Mouse (Mus musculus): ENCODE measurements around the gene Tmprss11f. TPM values are rescaled to one million over a fixed set of nuclear protein-coding genes. Genes with fewer than 3 reads are reported as not detected.
A peak's percentile ranks its signal among the peaks of the same experiment; 100 is the strongest.
"Not testable (repeated sequence)": the region's sequence is repeated elsewhere in the genome, so short reads cannot be mapped to it uniquely, and the experiment has no call there.

The Tmprss11f gene
- total RNA-seq (2021), result not detected
- long read RNA-seq, experiment 1, result 0 reads
- long read RNA-seq, experiment 2, result 0 reads

DNA sequence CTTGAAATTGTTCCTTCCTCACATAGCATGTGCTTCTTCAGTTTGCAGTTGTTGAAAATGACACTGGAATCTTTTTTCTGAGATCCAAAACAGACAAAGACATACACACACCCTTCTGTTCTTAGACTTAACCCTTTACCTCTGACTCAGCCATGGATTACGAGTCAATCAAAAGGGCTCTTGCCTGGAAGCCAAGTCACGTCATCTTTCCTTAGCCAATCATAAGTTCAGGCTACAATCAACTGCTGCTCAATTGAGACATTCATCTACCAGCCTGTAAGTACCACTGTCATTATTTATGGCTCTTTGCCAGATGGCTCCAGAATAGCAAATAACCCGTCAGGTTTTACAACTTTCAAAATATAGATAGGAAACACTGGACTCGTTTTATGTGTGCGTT lies at the start of gene Tmprss11f:
TSS of gene Tmprss11f (minus strand) at position 101 of the 400 bp plus-strand sequence.
- no peak for DNase-seq (ENCODE audit: low spot score in 2 of 2)

DNA sequence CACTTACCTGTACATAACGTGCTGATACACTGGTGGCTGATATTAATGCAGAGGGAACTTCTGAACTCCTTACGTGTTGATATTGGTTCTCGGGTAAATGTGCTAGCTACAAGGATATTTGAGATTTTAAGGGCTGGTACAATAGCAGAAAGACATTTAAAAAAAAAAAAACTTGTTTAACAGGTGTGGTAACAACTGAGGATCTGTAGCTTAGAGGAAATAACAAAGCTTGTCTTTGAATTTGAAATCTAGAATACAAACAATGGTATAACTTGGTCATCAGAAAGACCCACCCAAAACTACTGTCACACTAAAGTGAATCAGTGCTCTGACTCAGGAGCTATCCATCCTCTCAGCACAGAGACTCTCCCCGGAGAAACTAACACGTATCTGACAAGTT lies 44.0 kb upstream of the Tmprss11f start, which contains the start of gene Tmprss11b:
TSS of gene Tmprss11b (minus strand) at position 101 of the 400 bp plus-strand sequence.
- no peak for DNase-seq (ENCODE audit: low spot score in 2 of 2)

DNA sequence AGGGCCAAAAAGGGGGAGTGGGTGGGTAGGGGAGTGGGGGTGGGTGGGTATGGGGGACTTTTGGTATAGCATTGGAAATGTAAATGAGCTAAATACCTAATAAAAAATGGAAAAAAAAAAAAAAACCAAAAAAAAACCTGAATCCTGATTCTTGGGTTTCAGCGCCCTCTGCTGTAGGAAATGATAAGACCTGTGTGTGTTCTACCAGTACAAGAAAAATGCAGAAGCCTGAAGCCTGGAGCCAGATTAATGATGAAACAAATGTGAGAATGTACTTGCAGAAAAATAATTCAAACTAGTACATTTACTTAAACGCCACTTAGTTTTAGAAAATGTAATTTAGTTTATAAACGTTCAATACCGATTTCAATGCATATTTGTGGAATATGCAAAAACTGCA lies 17.0 kb upstream of the Tmprss11f start:
- DNase-seq (ENCODE audit: low spot score in 2 of 2), result peak; percentile 22 to 55

DNA sequence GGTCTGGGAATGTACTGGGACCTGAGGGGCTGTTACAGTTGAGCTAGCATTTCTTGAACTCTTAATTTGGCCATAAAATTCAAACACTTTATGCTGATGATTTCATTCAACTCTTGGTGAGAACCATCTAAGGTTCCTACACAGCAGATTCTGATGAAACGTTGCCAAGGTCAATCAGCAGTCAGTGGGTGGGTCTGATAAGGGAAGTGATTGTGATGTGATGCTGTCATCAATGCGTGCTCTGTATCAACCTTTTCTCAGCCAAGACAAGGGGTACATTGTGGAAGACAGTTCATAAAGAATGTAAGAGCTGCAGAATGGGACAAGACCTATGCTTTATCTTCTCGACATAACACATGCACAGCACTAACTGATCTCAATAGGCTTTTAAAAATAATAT lies 8.6 kb upstream of the Tmprss11f start:
- no peak for DNase-seq (ENCODE audit: low spot score in 2 of 2)

DNA sequence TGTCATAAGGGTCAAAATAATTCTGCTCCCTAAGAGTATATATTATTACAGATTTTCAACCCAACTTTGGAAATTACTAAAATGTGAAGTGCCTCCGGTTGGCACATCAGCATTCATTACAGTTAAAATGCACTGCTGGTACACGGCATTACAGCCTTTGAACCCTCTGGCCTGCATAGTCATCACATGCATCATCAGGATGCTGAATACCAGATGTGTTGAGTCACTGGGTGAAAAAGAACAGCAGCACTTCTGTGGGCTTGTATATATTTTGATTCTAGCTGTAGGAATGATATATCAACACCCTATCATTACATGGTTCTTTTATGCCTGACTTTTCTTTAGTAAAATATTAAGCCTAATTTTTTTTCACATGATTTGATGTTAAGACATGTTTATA lies 1.5 kb downstream of the Tmprss11f start:
- DNase-seq (ENCODE audit: low spot score in 2 of 2), result no peak

DNA sequence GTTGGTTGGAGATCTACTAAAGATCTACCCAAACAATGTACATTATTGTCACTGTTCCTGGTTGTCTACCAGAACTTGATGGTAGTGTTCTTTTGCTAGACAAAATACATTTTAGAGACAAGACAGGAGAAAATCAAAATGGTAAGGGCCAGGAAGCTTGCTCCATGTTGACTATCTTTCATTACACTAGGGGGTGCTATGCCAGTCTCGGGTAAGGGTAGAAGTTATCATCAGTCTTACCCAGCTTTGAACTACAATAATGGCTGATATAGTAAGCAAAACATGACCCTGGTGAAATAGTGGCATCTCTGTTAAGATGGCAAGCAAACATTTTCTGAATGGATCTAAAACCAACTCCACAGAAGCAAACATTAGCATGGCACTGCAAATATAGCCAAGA lies 10.4 kb downstream of the Tmprss11f start:
- DNase-seq (ENCODE audit: low spot score in 2 of 2), result no peak

DNA sequence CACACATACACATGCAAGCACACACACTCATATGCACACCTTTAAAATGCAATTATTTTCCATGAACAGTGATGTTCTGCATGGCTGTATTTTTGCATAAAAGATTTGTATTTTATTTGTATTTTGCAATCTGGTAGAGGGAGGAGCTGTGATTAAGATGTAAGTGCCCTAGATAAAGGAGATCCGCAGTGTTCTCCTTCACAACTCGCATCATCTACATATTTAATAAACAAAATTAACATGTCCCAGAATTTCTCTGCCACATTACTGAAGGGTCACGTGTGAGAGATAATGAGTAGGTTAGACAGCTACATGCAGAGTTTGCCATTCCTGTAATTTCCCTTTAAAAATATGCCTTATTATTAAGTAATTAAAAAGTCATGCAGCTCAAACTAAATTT lies 46.3 kb downstream of the Tmprss11f start:
- no peak for DNase-seq (ENCODE audit: low spot score in 2 of 2)

DNA sequence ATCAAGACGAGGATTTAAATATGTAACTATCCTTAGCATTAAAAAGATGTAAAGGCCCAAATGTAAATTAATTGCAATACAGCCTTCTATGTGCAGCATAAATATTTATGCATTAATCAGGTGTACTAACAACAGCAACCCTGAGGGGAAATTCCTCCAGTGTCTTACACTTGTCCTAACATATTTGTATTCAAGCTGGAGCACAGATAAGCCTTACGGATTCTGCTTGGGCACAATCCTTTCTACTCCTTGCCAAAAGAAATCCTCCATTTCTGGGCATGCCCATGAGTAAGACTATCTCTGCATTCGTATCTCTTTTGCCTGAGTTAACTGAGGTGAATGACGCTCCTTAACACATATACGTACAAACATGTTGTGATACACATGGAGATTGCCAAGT lies 49.6 kb downstream of the Tmprss11f start:
- no peak for DNase-seq (ENCODE audit: low spot score in 2 of 2)

DNA sequence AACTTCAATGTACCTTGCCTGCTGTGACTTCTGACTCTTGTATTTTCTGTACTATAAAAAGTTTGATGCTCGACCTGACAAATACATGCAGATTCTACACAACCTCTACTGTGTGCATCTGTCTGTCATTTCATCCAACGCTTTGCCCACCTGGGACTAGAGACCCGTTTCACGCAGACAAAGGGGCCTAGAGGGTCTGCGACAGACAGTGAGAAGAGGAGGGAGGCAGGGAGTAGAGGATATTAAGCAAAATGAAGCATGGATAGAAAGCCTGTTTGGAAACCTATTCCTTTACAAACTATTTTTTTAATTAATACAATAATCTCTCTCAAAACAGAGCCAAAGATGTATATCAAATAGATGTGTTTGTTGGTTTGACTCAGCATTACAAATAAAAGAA lies 50.2 kb downstream of the Tmprss11f start:
- DNase-seq (ENCODE audit: low spot score in 2 of 2), result no peak

DNA sequence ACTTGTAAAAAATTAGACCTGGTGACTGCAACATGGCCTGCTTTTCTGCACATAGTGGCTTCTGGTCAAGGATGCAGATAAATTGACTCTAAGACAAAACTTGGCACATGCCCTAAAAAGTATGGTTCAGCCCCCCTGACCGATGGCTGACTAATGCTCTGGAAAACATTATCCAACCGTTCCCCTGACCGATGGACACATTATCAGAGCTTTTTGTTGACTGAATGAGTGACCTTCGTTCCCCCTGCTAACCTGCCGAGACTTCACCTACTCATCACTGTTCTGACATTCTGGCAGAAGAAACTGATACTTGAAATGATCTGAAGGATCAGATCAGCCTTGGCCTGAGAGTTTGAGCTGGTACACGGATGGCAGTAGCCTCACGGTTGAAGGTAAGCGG lies 53.5 kb downstream of the Tmprss11f start:
- not testable (repeated sequence) for DNase-seq (ENCODE audit: low spot score in 2 of 2)

DNA sequence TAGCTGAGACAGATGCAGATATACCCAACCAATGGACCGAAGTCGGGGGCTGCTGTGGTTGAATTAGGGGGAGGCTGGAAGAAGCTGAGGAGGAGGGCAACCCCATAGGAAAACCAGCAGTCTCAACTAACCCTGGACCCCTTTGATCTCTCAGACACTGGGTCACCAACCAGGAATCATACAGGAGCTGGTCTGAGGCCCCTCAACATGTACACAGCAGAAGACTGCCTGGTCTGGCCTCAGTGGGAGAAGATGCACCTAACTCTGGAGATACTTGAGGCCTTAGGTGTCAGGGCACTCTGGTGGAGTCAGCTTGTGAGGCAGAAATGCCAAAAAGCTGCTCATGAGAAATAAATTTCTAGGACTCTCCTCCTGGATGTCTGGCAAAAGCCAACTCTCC lies 85.5 kb downstream of the Tmprss11f start:
- no peak for DNase-seq (ENCODE audit: low spot score in 2 of 2)

DNA sequence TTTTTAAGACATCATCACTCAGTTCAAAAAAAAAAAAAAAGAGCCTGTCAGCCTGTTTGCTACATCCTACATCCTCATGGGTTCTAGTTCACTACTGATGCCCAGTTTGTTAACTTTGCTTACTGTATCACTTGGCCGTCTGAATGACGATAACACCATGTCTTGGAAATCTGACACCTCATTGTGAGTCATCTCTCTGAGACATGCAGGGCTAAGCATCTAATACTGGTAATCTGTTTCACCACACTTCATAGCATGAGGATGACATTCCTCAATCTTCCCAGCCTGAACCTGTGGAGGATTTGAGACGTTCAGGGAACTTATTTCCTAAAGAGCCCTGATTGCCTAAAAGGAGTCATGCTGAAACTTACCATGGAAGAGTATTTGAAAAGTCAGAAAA lies 91.6 kb downstream of the Tmprss11f start:
- no peak for DNase-seq (ENCODE audit: low spot score in 2 of 2)

DNA sequence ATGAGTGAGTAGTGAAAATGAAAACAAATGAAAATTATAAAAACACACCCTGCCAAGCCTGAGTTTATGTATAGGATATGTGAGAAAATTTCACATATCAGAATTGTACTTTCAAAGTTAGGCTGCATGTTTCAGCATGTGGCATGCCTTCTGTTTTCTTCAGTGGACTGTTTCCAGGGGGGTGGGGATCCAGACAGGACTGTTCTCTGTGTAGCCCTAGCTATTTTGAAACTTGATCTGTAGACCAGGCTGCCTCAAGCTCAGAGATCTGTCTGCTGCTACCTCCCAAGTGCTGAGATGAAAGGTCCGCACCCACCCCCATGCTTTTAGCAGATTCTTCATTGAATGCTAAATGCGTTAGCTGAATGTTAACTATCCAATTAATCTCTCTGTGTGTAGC lies 103.5 kb downstream of the Tmprss11f start:
- no peak for DNase-seq (ENCODE audit: low spot score in 2 of 2)

DNA sequence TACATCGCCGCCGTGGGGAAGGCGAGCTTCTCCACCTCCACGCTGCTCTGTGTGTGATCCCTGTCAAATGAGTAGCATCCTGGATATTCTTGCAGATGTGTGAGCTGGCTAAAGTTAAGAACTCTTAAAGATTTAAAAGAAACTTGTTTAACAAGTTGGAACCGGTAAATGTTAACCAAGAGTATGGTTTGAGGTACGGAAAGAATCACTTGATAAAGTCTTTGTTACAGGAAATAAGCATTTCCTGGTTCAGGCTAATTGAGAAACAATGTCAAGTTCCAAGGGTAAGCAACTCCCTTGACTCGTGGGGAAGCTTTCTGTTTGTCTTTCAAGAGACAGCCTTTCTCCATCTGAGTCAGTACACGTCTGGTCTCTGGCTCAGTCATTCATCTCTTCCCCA lies 113.7 kb downstream of the Tmprss11f start, which contains the start of gene Tmprss11g:
TSS of gene Tmprss11g (minus strand) at position 101 of the 400 bp plus-strand sequence.
- DNase-seq (ENCODE audit: low spot score in 2 of 2), result no peak

DNA sequence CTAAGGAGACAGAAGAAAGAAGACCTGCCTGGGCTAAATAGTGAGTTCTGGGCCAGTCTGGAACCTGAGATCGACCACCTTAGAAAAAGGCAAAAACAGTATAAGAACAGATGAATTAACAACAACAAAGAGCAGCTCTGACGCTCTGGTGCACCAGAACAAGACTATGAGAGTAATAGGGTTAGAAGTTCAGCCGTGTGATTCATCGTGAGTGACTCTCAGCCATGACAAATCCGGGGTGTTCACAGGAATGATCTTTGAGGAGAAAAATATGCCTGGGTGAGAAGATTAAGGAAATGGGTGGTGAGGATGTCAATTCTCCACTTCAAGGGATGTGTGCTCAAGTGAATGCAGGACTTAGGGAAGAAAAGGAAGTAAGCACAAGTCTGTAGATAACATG lies 120.7 kb downstream of the Tmprss11f start:
- no peak for DNase-seq (ENCODE audit: low spot score in 2 of 2)

DNA sequence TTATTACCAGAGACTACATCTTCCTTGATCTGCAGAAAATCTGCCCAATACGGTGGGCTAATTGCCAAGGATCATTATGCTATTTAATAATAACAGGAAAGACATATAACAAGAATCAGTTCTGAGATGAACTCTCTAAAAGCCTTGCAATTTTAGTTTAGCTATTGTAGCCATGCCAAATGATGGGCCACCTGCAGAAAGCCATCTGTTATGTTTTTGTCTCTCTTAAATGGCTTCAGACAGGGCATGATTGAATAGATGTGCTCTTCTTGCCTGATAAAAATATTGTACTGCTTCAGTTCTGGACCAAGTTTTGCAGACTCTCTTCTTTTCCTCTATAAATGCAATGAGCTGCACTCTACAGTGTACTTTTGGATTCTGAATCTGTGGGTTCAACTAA lies 138.8 kb downstream of the Tmprss11f start:
- DNase-seq (ENCODE audit: low spot score in 2 of 2), result no peak

DNA sequence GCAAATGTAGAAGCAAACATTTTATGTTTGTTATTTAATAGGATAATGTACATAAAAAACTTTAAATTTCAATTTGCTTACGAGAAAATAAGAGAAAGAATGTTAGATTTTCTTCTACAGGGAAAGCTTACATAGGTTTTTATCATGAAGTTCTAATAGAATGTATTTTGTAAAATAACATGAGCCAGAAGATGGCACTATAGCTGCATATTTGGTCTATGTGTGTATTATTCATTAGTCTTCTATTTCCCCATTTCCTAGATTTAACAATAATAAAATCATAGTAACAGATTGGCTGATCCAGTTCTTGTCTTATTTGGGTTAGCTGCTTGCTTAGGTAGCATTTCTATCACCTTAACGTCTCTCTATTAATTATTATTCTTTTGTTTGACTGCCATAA lies 149.7 kb downstream of the Tmprss11f start:
- no peak for DNase-seq (ENCODE audit: low spot score in 2 of 2)

DNA sequence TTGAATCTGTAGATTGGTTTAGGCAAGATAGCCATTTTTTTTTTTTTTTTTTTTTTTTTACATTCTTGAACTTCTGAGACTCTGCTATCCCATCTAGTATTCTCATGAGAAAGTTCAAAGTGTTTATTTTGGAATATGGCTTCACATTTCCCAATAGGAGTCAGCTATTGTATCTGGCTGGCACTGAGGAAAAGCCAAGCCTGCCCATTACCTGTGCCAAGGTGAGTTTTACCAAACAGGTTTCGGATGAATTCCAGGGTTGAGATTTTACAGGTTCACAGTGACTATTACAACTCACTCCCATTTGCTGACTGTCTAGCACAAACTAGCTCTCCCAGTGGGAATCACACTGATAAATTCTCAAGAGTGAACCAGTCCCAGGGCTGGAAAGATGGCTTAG lies 150.2 kb downstream of the Tmprss11f start:
- DNase-seq (ENCODE audit: low spot score in 2 of 2), result no peak

DNA sequence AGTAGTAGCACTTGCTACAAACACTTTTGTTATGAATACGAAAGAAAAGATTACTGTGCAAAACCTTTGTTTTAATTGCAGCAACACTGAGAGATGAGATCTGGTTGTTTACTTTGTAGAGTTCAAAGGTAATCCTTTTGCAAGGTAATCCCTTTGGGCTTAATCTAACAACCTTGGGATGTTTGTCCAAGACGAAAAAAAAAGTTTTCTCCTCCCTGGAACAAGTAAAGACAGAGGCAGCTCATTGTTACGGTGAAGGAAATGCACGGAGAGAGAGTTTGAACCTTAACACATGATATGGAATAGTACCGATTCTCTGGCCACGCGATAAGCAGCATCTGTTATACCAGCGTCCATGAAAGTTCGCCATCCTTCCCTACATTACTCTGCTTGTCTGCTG lies 158.4 kb downstream of the Tmprss11f start:
- DNase-seq (ENCODE audit: low spot score in 2 of 2), result no peak

Other genes starting within 250 kb of the Tmprss11f start
- gene Tmprss11a, start 163.4 kb downstream of the Tmprss11f start, total RNA-seq (2021), result not detected
- not detected for gene Tmprss11g, start 113.8 kb downstream of the Tmprss11f start, total RNA-seq (2021)
- not detected for gene Tmprss11b, start 43.9 kb upstream of the Tmprss11f start, total RNA-seq (2021)
- not detected for gene Tmprss11e, start 113.4 kb upstream of the Tmprss11f start, total RNA-seq (2021)
- gene Ythdc1, start 171.8 kb upstream of the Tmprss11f start, total RNA-seq (2021), result 10 to 100 TPM; 53.9 to 65.2 TPM